7 mouse cellular contexts compared by ENCODE assay signal in genomic region chr2:165968876-165969275, GRCm38 (mm10). TPM values are rescaled to one million over a fixed set of nuclear protein-coding genes. Genes with fewer than 3 reads are reported as not detected.
DNase-seq lines count a peak whose midpoint lies in the region; ATAC-seq and TF ChIP-seq lines count a peak whose summit lies in the region.

No protein-coding gene starts in this region.

- TF ChIP-seq CTCF in G1E (IDR thresholded peaks at IDR 0.05; ENCODE audit: low read depth, low read length), result no peak

- H3K4me3 ChIP-seq in G1E (ENCODE audit: low read depth, low read length), result no peak overlapping the region; the same call in 1 of the 2 replicates
- no peak overlapping the region for H3K4me3 ChIP-seq in heart, embryonic 11.5 days (ENCODE audit: low read depth, low read length)
- H3K4me3 ChIP-seq in stomach, embryonic 14.5 days (ENCODE audit: low read depth, low read length), result no peak overlapping the region

- H3K4me1 ChIP-seq in G1E (ENCODE audit: insufficient read depth, low read depth, low read length), result peaks cover 9% of the 10 kb centered on the region
- H3K4me1 ChIP-seq in heart, embryonic 11.5 days (ENCODE audit: control insufficient read depth, insufficient read depth, low read length), result peaks cover 26% of the 10 kb centered on the region
- no peaks in the 10 kb centered on the region; the same call in 1 of the 2 replicates for H3K4me1 ChIP-seq in stomach, embryonic 14.5 days (ENCODE audit: control insufficient read depth, insufficient read depth, low read length)

- H3K36me3 ChIP-seq in G1E (replicated peaks), result no peaks in the 10 kb centered on the region
- no peaks in the 10 kb centered on the region for H3K36me3 ChIP-seq in heart, embryonic 11.5 days (ENCODE audit: control insufficient read depth, insufficient read depth, low read length)
- no peaks in the 10 kb centered on the region for H3K36me3 ChIP-seq in stomach, embryonic 14.5 days (ENCODE audit: control insufficient read depth, insufficient read depth, low read length)

- H3K4me2 ChIP-seq in heart, embryonic 11.5 days, result no peak overlapping the region
- no peak overlapping the region for H3K4me2 ChIP-seq in stomach, embryonic 14.5 days (replicated peaks; ENCODE audit: low read depth, low read length)

- ATAC-seq in G1E (ENCODE audit: extremely low read depth, insufficient number of reproducible peaks, low FRiP score, poor library complexity, severe bottlenecking), result peak; percentile 42; the same call in 1 of the 2 replicates
- ATAC-seq in heart, embryonic 11.5 days (replicated peaks; ENCODE audit: insufficient number of reproducible peaks, low FRiP score, low TSS enrichment), result peak; percentile 52; the same call in 1 of the 2 replicates
- peak; percentile 51; the same call in 1 of the 2 replicates for ATAC-seq in stomach, embryonic 14.5 days (ENCODE audit: insufficient number of reproducible peaks, insufficient read depth, low FRiP score, low read depth)

- WGBS in heart, embryonic 11.5 days (ENCODE audit: insufficient replicate concordance), result 33% methylated on average over 3 of the region's 3 CpGs
- 34% methylated on average over 3 of the region's 3 CpGs for WGBS in stomach, embryonic 14.5 days

- no peaks in the 10 kb centered on the region for H3K9me3 ChIP-seq in G1E (replicated peaks)
- H3K9me3 ChIP-seq in heart, embryonic 11.5 days (replicated peaks; ENCODE audit: control insufficient read depth, low read length), result no peaks in the 10 kb centered on the region
- no peaks in the 10 kb centered on the region for H3K9me3 ChIP-seq in stomach, embryonic 14.5 days (ENCODE audit: control insufficient read depth, low read depth, low read length)

- no peak for DNase-seq in G1E (ENCODE audit: low spot score)
- DNase-seq in adrenal gland, adult 18-20 months (ENCODE audit: low spot score in 2 of 2), result peak; percentile 29 to 38
- peak; percentile 65 to 78 for DNase-seq in kidney, postnatal 36 days
- no peak for DNase-seq in frontal cortex, postnatal 36 days (ENCODE audit: low spot score in 2 of 2)
- DNase-seq in layer of hippocampus, postnatal 14 days (ENCODE audit: low spot score in 2 of 2), result no peak

- peak overlapping the region; percentile 70 for H3K27ac ChIP-seq in heart, embryonic 11.5 days (ENCODE audit: low read depth, low read length)
- H3K27ac ChIP-seq in stomach, embryonic 14.5 days (ENCODE audit: low read length), result peak overlapping the region; percentile 11; the same call in 1 of the 2 replicates

- H3K27me3 ChIP-seq in G1E (ENCODE audit: insufficient read depth, low read length), result peaks cover 15% of the 10 kb centered on the region
- no peaks in the 10 kb centered on the region for H3K27me3 ChIP-seq in heart, embryonic 11.5 days (ENCODE audit: control insufficient read depth, insufficient read depth, low read length)
- H3K27me3 ChIP-seq in stomach, embryonic 14.5 days (ENCODE audit: control insufficient read depth, insufficient read depth, low read length), result no peaks in the 10 kb centered on the region

- H3K9ac ChIP-seq in heart, embryonic 11.5 days (ENCODE audit: low read depth, low read length), result no peak overlapping the region
- no peak overlapping the region for H3K9ac ChIP-seq in stomach, embryonic 14.5 days (replicated peaks; ENCODE audit: low read depth, low read length)

RNA-seq across cellular contexts. Expression of gene Ncoa3, which starts 23.6 kb away (rescaled TPM):
- total RNA-seq in G1E (2014; fragmentation: Nextera tagmentation), result 16.6 and 17.9 TPM in 2 replicates
- 13.6 and 14.6 TPM in 2 replicates for total RNA-seq in G1E (2017)
- 6.4 and 8.2 TPM in 2 replicates for polyA plus RNA-seq in G1E (2012)
- 10 to 100 TPM; 32.1 to 35.9 TPM for total RNA-seq in adrenal gland, adult 18-20 months (2021)
- polyA plus RNA-seq in heart, embryonic 11.5 days (2014; fragmentation: Nextera tagmentation; extraction: Ambion mirVana), result 14.2 and 15.6 TPM in 2 replicates
- 22.8 and 25.7 TPM in 2 replicates for polyA plus RNA-seq in stomach, embryonic 14.5 days (2014; fragmentation: Nextera tagmentation; extraction: Ambion mirVana)
- 10 to 100 TPM; 32.0 to 32.6 TPM for total RNA-seq in layer of hippocampus, postnatal 14 days (2021)

Comparison
In these comparisons a context has a peak if more than half of its experiments do, and no peak if none do; other contexts are left out.
1. DNase-seq: peak in adrenal gland, adult 18-20 months (2 of 2) and kidney, postnatal 36 days (2 of 2); none in G1E (single experiment), frontal cortex, postnatal 36 days (0 of 2) and layer of hippocampus, postnatal 14 days (0 of 2).
2. Peak in every context shown above with its lines, with median percentiles within 50 percentile points of each other: ATAC-seq.